Mouse (Mus musculus): ENCODE data around the gene Brd9.
"Not testable (repeated sequence)": the region's sequence is repeated elsewhere in the genome, so short reads cannot be mapped to it uniquely, and the experiment has no call there.

The Brd9 gene

GRCm38 (mm10) chr13:73990761-73991160 lies 53.1 kb downstream of the Brd9 start:
- no peak for DNase-seq (ENCODE audit: low spot score)

GRCm38 (mm10) chr13:73991267-73991666 lies 53.7 kb downstream of the Brd9 start:
- DNase-seq (ENCODE audit: low spot score), result no peak

GRCm38 (mm10) chr13:73996456-73996855 lies 58.8 kb downstream of the Brd9 start:
- DNase-seq (ENCODE audit: low spot score), result no peak

- DNase-seq (ENCODE audit: low spot score), result no peak
These were observed 62.9 kb downstream of the Brd9 start for GRCm38 (mm10) chr13:74000519-74000918.

- no peak for DNase-seq (ENCODE audit: low spot score)
These were observed 63.4 kb downstream of the Brd9 start for GRCm38 (mm10) chr13:74000961-74001360.

GRCm38 (mm10) chr13:74001492-74001891 lies 63.9 kb downstream of the Brd9 start:
- no peak for DNase-seq (ENCODE audit: low spot score)

- DNase-seq (ENCODE audit: low spot score), result not testable (repeated sequence)
These were observed 69.3 kb downstream of the Brd9 start for GRCm38 (mm10) chr13:74006881-74007280.

- DNase-seq (ENCODE audit: low spot score), result not testable (repeated sequence)
These were observed 70.6 kb downstream of the Brd9 start for GRCm38 (mm10) chr13:74008216-74008615.

GRCm38 (mm10) chr13:74008948-74009718 lies 71.5 kb downstream of the Brd9 start, which contains the start of gene Tppp:
Gene Tppp (plus strand): TSS chr13:74009407.
- DNase-seq (ENCODE audit: low spot score), result no peak

GRCm38 (mm10) chr13:74009791-74010614 lies 72.4 kb downstream of the Brd9 start:
- no peak for DNase-seq (ENCODE audit: low spot score)

Data from adipocyte (in vitro differentiated cells).